Mouse (Mus musculus) bone marrow, adult 2 months (tissue): ENCODE measurements at regions not wholly inside any gene's neighbourhood (a gene's known extent, or its start where the extent isn't known, plus 50 kb on each side); places are given as distances from the start of the nearest gene placed in this dataset.

Experiments
- CTCF ChIP-seq: fragments of 200-500 bp; IDR thresholded peaks from 2 replicates; pipeline ENCODE4 v1.5.1; 2011; ENCODE audit warnings: low read length, control low read depth; ENCODE audit not compliant: control insufficient read depth, insufficient read depth
- POLR2A ChIP-seq: fragments of 200-500 bp; IDR thresholded peaks from 2 replicates; pipeline ENCODE4 v1.6.1; 2011; ENCODE audit warnings: low read depth, mild to moderate bottlenecking, control low read depth, low read length, borderline replicate concordance; ENCODE audit not compliant: control insufficient read depth

GRCm38 (mm10) chr9:113299900-113300299 lies 408.2 kb downstream of the Pdcd6ip start:
- no peak for TF ChIP-seq CTCF
- no peak for TF ChIP-seq POLR2A
